Mouse (Mus musculus) kidney, adult 2 months (tissue): ENCODE measurements around the gene Fbxw20. TPM values are rescaled to one million over a fixed set of nuclear protein-coding genes. Genes with fewer than 3 reads are reported as not detected.

Source experiments
- DNase-seq: peaks from one replicate; pipeline ENCODE4 v3.0.0; 2021
- H3K27ac ChIP-seq: fragments of 200-500 bp; 2 replicates; pipeline ENCODE4 v1.5.1; 2012; ENCODE audit warnings: low read depth, low read length, control low read depth, inconsistent platforms; ENCODE audit not compliant: insufficient read depth
- H3K27me3 ChIP-seq: fragments of 200-500 bp; replicated peaks from 2 replicates; pipeline ENCODE4 v1.6.1; 2012; ENCODE audit warnings: mild to moderate bottlenecking, moderate library complexity, low read length, inconsistent platforms; ENCODE audit not compliant: control insufficient read depth, insufficient read depth
- H3K36me3 ChIP-seq: fragments of 200-500 bp; 2 replicates; pipeline ENCODE4 v1.6.1; 2012; ENCODE audit warnings: mild to moderate bottlenecking, moderate library complexity, low read length, inconsistent platforms; ENCODE audit not compliant: control insufficient read depth, insufficient read depth
- H3K4me1 ChIP-seq: fragments of 200-500 bp; 2 replicates; pipeline ENCODE4 v1.6.1; 2011; ENCODE audit warnings: low read length; ENCODE audit not compliant: control insufficient read depth, insufficient read depth
- H3K4me3 ChIP-seq: fragments of 200-500 bp; 2 replicates; pipeline ENCODE4 v1.5.1; 2011; ENCODE audit warnings: mild to moderate bottlenecking, low read depth, low read length, control low read depth; ENCODE audit not compliant: insufficient read depth
- CTCF ChIP-seq: fragments of 200-500 bp; conservative IDR thresholded peaks from 2 replicates; pipeline ENCODE4 v1.5.1; 2011; ENCODE audit warnings: low read depth, mild to moderate bottlenecking, control low read depth, low read length, moderate library complexity, mixed read lengths; ENCODE audit not compliant: insufficient read depth, insufficient read length
- POLR2A ChIP-seq: fragments of 200-500 bp; IDR thresholded peaks from one replicate; pipeline ENCODE4 v1.6.1; 2011; ENCODE audit warnings: low read depth, low read length, control low read depth
- WGBS: fragments of 180-500 bp; shearing (Covaris S2); methylation state at CpG from one replicate; pipeline ENCODE4 v1.1.7; 2018; 5-methylcytosine and 5-hydroxymethylcytosine counted together
- polyA plus RNA-seq: library from polyadenylated mRNA; depleted of rRNA; stranded (reverse); fragments of >200 nt; gene quantifications from 2 replicates; pipeline ENCODE4 v1.2.3, GENCODE M21; 2012; rRNA removed

Gene Fbxw20
- polyA plus RNA-seq, 1 experiment, result not detected

- Histone ChIP-seq H3K36me3 (no peaks in the 10 kb centered on the region), H3K27ac (no peak overlapping the region), H3K4me1 (no peaks in the 10 kb centered on the region), H3K27me3 (no peaks in the 10 kb centered on the region), H3K4me3 (no peak overlapping the region)
- TF ChIP-seq POLR2A (no peak), CTCF (no peak)
- 87% methylated on average over 1 of the region's 1 CpGs for WGBS
- no peak for DNase-seq
These were observed 58.3 kb downstream of the Fbxw20 start for GRCm38 (mm10) chr9:109176301-109176700.

Other genes with a start within 250 kb of the Fbxw20 start
- gene Ucn2, start 248.7 kb downstream of the Fbxw20 start, polyA plus RNA-seq, result 0.11 and 0.18 TPM in 2 replicates
- 10.6 and 11.3 TPM in 2 replicates for gene Pfkfb4, start 243.0 kb downstream of the Fbxw20 start, polyA plus RNA-seq
- 467 and 688 TPM in 2 replicates for gene Shisa5, start 196.2 kb downstream of the Fbxw20 start, polyA plus RNA-seq
- gene Trex1, start 175.0 kb downstream of the Fbxw20 start, polyA plus RNA-seq, result 45.2 and 46.7 TPM in 2 replicates
- 20.2 and 20.9 TPM in 2 replicates for gene Atrip, start 160.6 kb downstream of the Fbxw20 start, polyA plus RNA-seq
- gene Ccdc51, start 152.3 kb downstream of the Fbxw20 start, polyA plus RNA-seq, result 11.4 and 11.7 TPM in 2 replicates
- gene Tma7, start 152.2 kb downstream of the Fbxw20 start, polyA plus RNA-seq, result 42.4 and 80.7 TPM in 2 replicates
- gene Plxnb1, start 139.4 kb downstream of the Fbxw20 start, polyA plus RNA-seq, result 16.7 and 21.7 TPM in 2 replicates
- gene Fbxw21, start 72.7 kb downstream of the Fbxw20 start, polyA plus RNA-seq, result not detected in 2 replicates
- gene Fbxw13, start 38.8 kb downstream of the Fbxw20 start, polyA plus RNA-seq, result not detected in 2 replicates
- not detected in 2 replicates for gene Fbxw14, start 52.9 kb upstream of the Fbxw20 start, polyA plus RNA-seq
- gene Fbxw28, start 104.9 kb upstream of the Fbxw20 start, polyA plus RNA-seq, result not detected in 2 replicates
- not detected in 2 replicates for gene Fbxw22, start 169.5 kb upstream of the Fbxw20 start, polyA plus RNA-seq
- not detected in 2 replicates for gene Fbxw16, start 214.4 kb upstream of the Fbxw20 start, polyA plus RNA-seq